Mouse (Mus musculus): ENCODE data around the gene Mettl15. TPM values are rescaled to one million over a fixed set of nuclear protein-coding genes. Genes with fewer than 3 reads are reported as not detected.

The Mettl15 gene
- polyA plus RNA-seq (2014; fragmentation: Nextera tagmentation; extraction: Ambion mirVana): 13.4 and 13.5 TPM in 2 replicates

DNA sequence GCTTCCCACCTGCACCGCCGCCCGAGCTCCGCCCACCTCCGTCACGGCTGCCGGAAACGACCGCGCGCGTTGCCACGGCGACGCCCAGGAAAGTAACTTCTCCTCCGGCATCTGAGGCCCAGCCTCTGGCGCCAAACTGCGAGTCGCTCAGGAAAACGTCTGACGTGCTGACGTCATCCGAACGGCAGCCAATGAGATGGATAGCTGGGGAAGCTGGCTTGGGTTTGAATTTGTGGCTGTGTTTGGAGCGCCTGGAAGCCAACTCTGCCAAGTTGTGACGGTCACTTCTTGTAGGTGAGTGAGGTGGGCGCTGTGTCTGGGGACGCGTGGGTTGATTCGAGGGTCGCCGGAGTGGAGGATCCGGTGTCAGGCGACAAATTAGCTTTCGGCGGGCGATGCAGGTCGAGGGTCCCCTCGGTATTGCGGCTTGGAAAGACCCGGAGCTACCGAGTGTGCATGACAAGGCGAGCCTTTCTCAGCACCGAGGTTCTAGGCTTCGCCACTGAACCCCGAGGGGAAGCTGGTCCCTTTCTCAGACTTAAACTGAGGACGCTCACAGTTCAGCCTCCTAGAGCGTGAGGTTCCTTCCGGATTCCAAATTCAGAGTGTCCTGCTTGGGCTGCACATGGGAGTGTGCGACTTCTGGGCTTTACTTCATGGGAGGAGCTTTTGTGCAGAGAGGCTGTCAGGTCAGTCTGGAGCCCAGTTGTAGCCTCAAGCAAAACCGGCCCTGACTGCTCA is at the start of gene Mettl15, which contains the start of gene Kif18a:
Gene Mettl15 (minus strand): TSS at position 149 of the 741 bp plus-strand sequence.
Gene Kif18a (plus strand): TSS at position 139 of the 741 bp plus-strand sequence.
- H3K27ac ChIP-seq (ENCODE audit: low read depth, low read length): peak within 1 kb of the TSS; percentile 72
- ATAC-seq (ENCODE audit: low FRiP score) (peak; percentile 97), DNase-seq (ENCODE audit: low spot score) (peak; percentile 96)
- under 1% methylated on average over 51 of the region's 51 CpGs for WGBS
- peak within 1 kb of the TSS; percentile 61 for H3K4me3 ChIP-seq (ENCODE audit: low read depth, low read length)
- no peaks in the 10 kb centered on the region for H3K27me3 ChIP-seq (ENCODE audit: control insufficient read depth, insufficient read depth, low read length)
- no peaks in the 10 kb centered on the region for H3K9me3 ChIP-seq (ENCODE audit: control insufficient read depth, low read length)
- no peaks in the 10 kb centered on the region for H3K36me3 ChIP-seq (ENCODE audit: control insufficient read depth, insufficient read depth, low read length)
- peak within 1 kb of the TSS; percentile 68 for H3K9ac ChIP-seq (ENCODE audit: low read depth, low read length)
- H3K4me1 ChIP-seq (replicated peaks; ENCODE audit: control insufficient read depth, insufficient read depth, low read length): no peaks in the 10 kb centered on the region
- H3K4me2 ChIP-seq (replicated peaks; ENCODE audit: low read depth, low read length): peak within 1 kb of the TSS; percentile 58

GRCm38 (mm10) chr2:109311369-109311768 is 30.8 kb upstream of the Mettl15 start:
- 98% methylated on average over 5 of the region's 5 CpGs for WGBS
- Histone ChIP-seq H3K4me3 (ENCODE audit: low read depth, low read length) (no peak overlapping the region), H3K9ac (ENCODE audit: low read depth, low read length) (no peak overlapping the region), H3K4me1 (replicated peaks; ENCODE audit: control insufficient read depth, insufficient read depth, low read length) (no peaks in the 10 kb centered on the region), H3K9me3 (ENCODE audit: control insufficient read depth, low read length) (no peaks in the 10 kb centered on the region), H3K4me2 (replicated peaks; ENCODE audit: low read depth, low read length) (no peak overlapping the region), H3K27ac (ENCODE audit: low read depth, low read length) (no peak overlapping the region), H3K27me3 (ENCODE audit: control insufficient read depth, insufficient read depth, low read length) (no peaks in the 10 kb centered on the region), H3K36me3 (ENCODE audit: control insufficient read depth, insufficient read depth, low read length) (0 out of 2 replicates have a peak, but pooled peaks cover 2% of the 10 kb centered on the region)
- DNase-seq (ENCODE audit: low spot score) (no peak), ATAC-seq (ENCODE audit: low FRiP score) (no peak)

GRCm38 (mm10) chr2:109303638-109304037 is 23.1 kb upstream of the Mettl15 start:
- Histone ChIP-seq H3K27ac (ENCODE audit: low read depth, low read length) (no peak overlapping the region), H3K36me3 (ENCODE audit: control insufficient read depth, insufficient read depth, low read length) (no peaks in the 10 kb centered on the region), H3K4me2 (replicated peaks; ENCODE audit: low read depth, low read length) (no peak overlapping the region), H3K4me3 (ENCODE audit: low read depth, low read length) (no peak overlapping the region), H3K27me3 (ENCODE audit: control insufficient read depth, insufficient read depth, low read length) (no peaks in the 10 kb centered on the region), H3K9ac (ENCODE audit: low read depth, low read length) (no peak overlapping the region), H3K4me1 (replicated peaks; ENCODE audit: control insufficient read depth, insufficient read depth, low read length) (no peaks in the 10 kb centered on the region), H3K9me3 (ENCODE audit: control insufficient read depth, low read length) (no peaks in the 10 kb centered on the region)
- ATAC-seq (ENCODE audit: low FRiP score) (no peak), DNase-seq (ENCODE audit: low spot score) (no peak)

- ATAC-seq (ENCODE audit: low FRiP score) (no peak), DNase-seq (ENCODE audit: low spot score) (no peak)
- Histone ChIP-seq H3K36me3 (ENCODE audit: control insufficient read depth, insufficient read depth, low read length) (no peaks in the 10 kb centered on the region), H3K9me3 (ENCODE audit: control insufficient read depth, low read length) (no peaks in the 10 kb centered on the region), H3K9ac (ENCODE audit: low read depth, low read length) (no peak overlapping the region), H3K4me3 (ENCODE audit: low read depth, low read length) (no peak overlapping the region), H3K27ac (ENCODE audit: low read depth, low read length) (no peak overlapping the region), H3K4me1 (replicated peaks; ENCODE audit: control insufficient read depth, insufficient read depth, low read length) (no peaks in the 10 kb centered on the region), H3K27me3 (ENCODE audit: control insufficient read depth, insufficient read depth, low read length) (no peaks in the 10 kb centered on the region), H3K4me2 (replicated peaks; ENCODE audit: low read depth, low read length) (no peak overlapping the region)
- WGBS: 92% methylated on average over 3 of the region's 3 CpGs
Measured at GRCm38 (mm10) chr2:109302234-109302633, 21.7 kb upstream of the Mettl15 start.

- Histone ChIP-seq H3K4me1 (replicated peaks; ENCODE audit: control insufficient read depth, insufficient read depth, low read length) (no peaks in the 10 kb centered on the region), H3K4me3 (ENCODE audit: low read depth, low read length) (no peak overlapping the region), H3K27me3 (ENCODE audit: control insufficient read depth, insufficient read depth, low read length) (no peaks in the 10 kb centered on the region), H3K9ac (ENCODE audit: low read depth, low read length) (no peak overlapping the region), H3K4me2 (replicated peaks; ENCODE audit: low read depth, low read length) (no peak overlapping the region), H3K36me3 (ENCODE audit: control insufficient read depth, insufficient read depth, low read length) (no peaks in the 10 kb centered on the region), H3K9me3 (ENCODE audit: control insufficient read depth, low read length) (no peaks in the 10 kb centered on the region), H3K27ac (ENCODE audit: low read depth, low read length) (no peak overlapping the region)
- DNase-seq (ENCODE audit: low spot score) (no peak), ATAC-seq (ENCODE audit: low FRiP score) (no peak)
- 97% methylated on average over 1 of the region's 1 CpGs for WGBS
Measured at GRCm38 (mm10) chr2:109298160-109298559, 17.6 kb upstream of the Mettl15 start.

- Histone ChIP-seq H3K36me3 (ENCODE audit: control insufficient read depth, insufficient read depth, low read length) (no peaks in the 10 kb centered on the region), H3K4me3 (ENCODE audit: low read depth, low read length) (no peak overlapping the region), H3K4me1 (replicated peaks; ENCODE audit: control insufficient read depth, insufficient read depth, low read length) (no peaks in the 10 kb centered on the region), H3K27ac (ENCODE audit: low read depth, low read length) (no peak overlapping the region), H3K27me3 (ENCODE audit: control insufficient read depth, insufficient read depth, low read length) (no peaks in the 10 kb centered on the region), H3K9me3 (ENCODE audit: control insufficient read depth, low read length) (no peaks in the 10 kb centered on the region), H3K9ac (ENCODE audit: low read depth, low read length) (no peak overlapping the region), H3K4me2 (replicated peaks; ENCODE audit: low read depth, low read length) (no peak overlapping the region)
- 91% methylated on average over 5 of the region's 5 CpGs for WGBS
- no peak for ATAC-seq (ENCODE audit: low FRiP score)
- no peak for DNase-seq (ENCODE audit: low spot score)
Measured at GRCm38 (mm10) chr2:109296264-109296663, 15.7 kb upstream of the Mettl15 start.

DNA sequence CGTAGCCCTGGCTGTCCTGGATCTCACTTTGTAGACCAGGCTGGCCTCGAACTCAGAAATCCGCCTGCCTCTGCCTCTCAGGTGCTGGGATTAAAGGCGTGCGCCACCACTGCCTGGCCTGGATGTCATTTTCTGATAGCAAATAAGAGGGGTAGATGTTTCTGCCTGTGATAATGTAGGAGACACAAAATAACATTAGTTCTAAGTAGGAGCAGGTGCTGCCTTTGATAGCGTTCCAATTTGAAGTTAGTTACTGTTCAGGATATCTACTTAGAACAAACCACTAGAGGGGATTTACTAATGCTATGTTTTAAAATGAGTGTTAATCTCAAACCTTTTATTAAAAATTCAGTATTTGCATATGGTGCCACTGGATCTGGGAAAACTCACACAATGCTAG is 8.8 kb upstream of the Mettl15 start:
- no peaks in the 10 kb centered on the region for H3K36me3 ChIP-seq (ENCODE audit: control insufficient read depth, insufficient read depth, low read length)
- whole genome bisulfite sequencing: 94% methylated on average over 6 of the region's 6 CpGs
- H3K9me3 ChIP-seq (ENCODE audit: control insufficient read depth, low read length): no peaks in the 10 kb centered on the region
- H3K27ac ChIP-seq (ENCODE audit: low read depth, low read length): no peak overlapping the region
- no peak overlapping the region for H3K4me2 ChIP-seq (replicated peaks; ENCODE audit: low read depth, low read length)
- no peak for DNase-seq (ENCODE audit: low spot score)
- no peaks in the 10 kb centered on the region for H3K4me1 ChIP-seq (replicated peaks; ENCODE audit: control insufficient read depth, insufficient read depth, low read length)
- H3K27me3 ChIP-seq (ENCODE audit: control insufficient read depth, insufficient read depth, low read length): no peaks in the 10 kb centered on the region
- no peak overlapping the region for H3K9ac ChIP-seq (ENCODE audit: low read depth, low read length)
- ATAC-seq (ENCODE audit: low FRiP score): no peak
- H3K4me3 ChIP-seq (ENCODE audit: low read depth, low read length): no peak overlapping the region

DNA sequence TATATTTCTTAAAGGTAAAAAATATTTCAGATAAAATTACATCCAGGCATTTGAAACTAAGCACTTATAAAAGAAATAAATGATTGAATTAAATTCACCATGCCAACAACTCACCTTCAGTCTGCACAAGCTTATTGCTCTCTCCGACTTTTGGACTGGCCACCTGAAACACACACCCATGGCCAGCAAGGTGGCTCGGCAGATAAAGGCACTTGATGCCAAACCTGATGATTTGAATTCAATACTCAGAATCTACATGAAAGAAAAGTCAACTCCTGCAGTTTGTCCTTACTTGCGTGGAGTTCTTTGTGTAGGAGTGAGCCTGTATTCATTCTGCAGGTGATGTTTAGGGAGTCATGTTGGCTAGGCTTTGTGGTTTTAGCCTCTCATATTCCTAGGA is 3.6 kb upstream of the Mettl15 start:
- no peaks in the 10 kb centered on the region for H3K36me3 ChIP-seq (ENCODE audit: control insufficient read depth, insufficient read depth, low read length)
- H3K27ac ChIP-seq (ENCODE audit: low read depth, low read length): no peak overlapping the region
- ATAC-seq (ENCODE audit: low FRiP score) (no peak), DNase-seq (ENCODE audit: low spot score) (no peak)
- no peak overlapping the region for H3K9ac ChIP-seq (ENCODE audit: low read depth, low read length)
- H3K4me1 ChIP-seq (replicated peaks; ENCODE audit: control insufficient read depth, insufficient read depth, low read length): no peaks in the 10 kb centered on the region
- H3K4me2 ChIP-seq (replicated peaks; ENCODE audit: low read depth, low read length): no peak overlapping the region
- 92% methylated on average over 3 of the region's 3 CpGs for WGBS
- no peaks in the 10 kb centered on the region for H3K27me3 ChIP-seq (ENCODE audit: control insufficient read depth, insufficient read depth, low read length)
- no peaks in the 10 kb centered on the region for H3K9me3 ChIP-seq (ENCODE audit: control insufficient read depth, low read length)
- no peak overlapping the region for H3K4me3 ChIP-seq (ENCODE audit: low read depth, low read length)

- no peak for DNase-seq (ENCODE audit: low spot score)
- H3K27me3 ChIP-seq (ENCODE audit: control insufficient read depth, insufficient read depth, low read length): no peaks in the 10 kb centered on the region
- H3K9ac ChIP-seq (ENCODE audit: low read depth, low read length): peak overlapping the region; percentile 68
- peak overlapping the region; percentile 61 for H3K4me3 ChIP-seq (ENCODE audit: low read depth, low read length)
- no peaks in the 10 kb centered on the region for H3K36me3 ChIP-seq (ENCODE audit: control insufficient read depth, insufficient read depth, low read length)
- H3K4me1 ChIP-seq (replicated peaks; ENCODE audit: control insufficient read depth, insufficient read depth, low read length): no peaks in the 10 kb centered on the region
- 0% methylated on average over 1 of the region's 1 CpGs for WGBS
- ATAC-seq (ENCODE audit: low FRiP score): peak; percentile 39
- H3K4me2 ChIP-seq (replicated peaks; ENCODE audit: low read depth, low read length): peak overlapping the region; percentile 58
- no peaks in the 10 kb centered on the region for H3K9me3 ChIP-seq (ENCODE audit: control insufficient read depth, low read length)
- H3K27ac ChIP-seq (ENCODE audit: low read depth, low read length): peak overlapping the region; percentile 72
Measured at GRCm38 (mm10) chr2:109281341-109281690, 768 bp upstream of the Mettl15 start.

Measured in hindbrain, embryonic 11.5 days (tissue).